ENCODE assay signal across 11 mouse cellular contexts in the genomic region with DNA sequence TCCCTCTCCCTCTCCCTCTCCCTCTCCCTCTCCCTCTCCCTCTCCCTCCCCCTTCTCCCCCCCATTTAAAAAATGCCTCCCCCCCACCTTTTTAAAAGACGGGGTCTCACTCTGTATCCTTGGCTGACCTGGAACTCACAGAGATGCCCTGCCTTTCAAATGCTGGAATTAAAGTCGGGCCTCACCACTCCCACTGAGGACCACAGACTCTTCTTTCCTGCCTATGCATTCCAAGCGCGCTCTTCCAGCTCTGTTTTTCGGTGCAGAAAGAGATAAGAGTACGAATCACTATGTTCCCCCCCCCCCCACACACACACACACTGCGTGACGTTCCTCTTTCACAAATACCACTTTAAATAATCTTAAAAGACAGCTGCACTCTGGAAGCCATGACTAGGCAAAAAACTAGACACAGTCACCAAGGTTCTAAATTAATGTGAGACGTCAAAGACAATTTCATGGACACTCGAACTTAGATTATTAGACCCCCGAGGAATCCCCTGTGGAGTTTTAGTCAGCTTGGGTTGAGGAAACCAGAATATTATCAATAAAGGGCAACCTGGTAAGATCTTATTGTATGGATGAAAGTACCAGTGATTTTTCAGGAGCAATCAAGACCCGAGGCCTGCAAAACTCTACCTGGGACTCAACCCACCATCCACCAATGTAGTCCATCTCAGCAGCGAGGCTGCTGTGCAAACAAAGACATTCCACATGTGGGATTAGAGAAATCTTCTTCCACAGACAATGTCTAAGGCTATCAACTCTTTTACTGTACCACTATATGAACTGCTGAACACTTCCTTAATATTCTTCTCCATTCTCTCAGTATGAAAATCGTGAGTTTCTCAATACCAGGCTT. TPM values are rescaled to one million over a fixed set of nuclear protein-coding genes. Genes with fewer than 3 reads are reported as not detected.
DNase-seq lines count a peak whose midpoint lies in the region; ATAC-seq and TF ChIP-seq lines count a peak whose summit lies in the region.
"Had no signal": no experiment of that assay in that cellular context is flagged by ENCODE, and none has a peak within 500 bp of the region (broad histone marks: within the 10 kb centered on the region; RNA-seq: fewer than 3 reads in every experiment).

No protein-coding gene starts in this region.

- no peak; the same call in none of the 2 replicates for TF ChIP-seq POLR2A in CH12.LX (IDR thresholded peaks at IDR 0.05; ENCODE audit: low read depth, low read length)

- H3K9me3 ChIP-seq in intestine, embryonic 15.5 days, result no peaks in the 10 kb centered on the region
- H3K9me3 ChIP-seq in intestine, embryonic 16.5 days (ENCODE audit: control insufficient read depth, low read length), result no peaks in the 10 kb centered on the region
- H3K9me3 ChIP-seq in CH12.LX (replicated peaks; ENCODE audit: low read length), result no peaks in the 10 kb centered on the region
- H3K9me3 ChIP-seq in embryonic facial prominence, embryonic 14.5 days (ENCODE audit: control insufficient read depth, low read length), result no peaks in the 10 kb centered on the region
- H3K9me3 ChIP-seq in liver, embryonic 16.5 days (replicated peaks; ENCODE audit: control insufficient read depth, low read length), result no peaks in the 10 kb centered on the region

- TF ChIP-seq EP300 in CH12.LX (IDR thresholded peaks at IDR 0.05; ENCODE audit: low read length), result no peak

- H3K4me2 ChIP-seq in intestine, embryonic 15.5 days (replicated peaks), result no peak overlapping the region
- H3K4me2 ChIP-seq in intestine, embryonic 16.5 days (ENCODE audit: low read depth, low read length), result no peak overlapping the region
- H3K4me2 ChIP-seq in CH12.LX (ENCODE audit: insufficient read depth, low read depth, poor library complexity, severe bottlenecking), result peak overlapping the region; percentile 66
- H3K4me2 ChIP-seq in embryonic facial prominence, embryonic 14.5 days (ENCODE audit: low read depth, low read length), result 0 out of 2 replicates have a peak overlapping the region, but pooled peaks have one; percentile 46
- peak overlapping the region; percentile 34; the same call in 1 of the 2 replicates for H3K4me2 ChIP-seq in liver, embryonic 16.5 days (ENCODE audit: low read depth, low read length)

- dilution Hi-C loops in CH12.LX (cut with MboI; ENCODE audit: extremely low pct_ligation_motif_present, extremely low pct_unique_long_range_greater_than_20kb, low sequenced_read_pairs), result no loop called here

- peaks cover 66% of the 10 kb centered on the region for H3K79me2 ChIP-seq in CH12.LX (replicated peaks; ENCODE audit: control insufficient read depth, extremely low read depth, insufficient read depth, poor library complexity, severe bottlenecking)

- H3K27me3 ChIP-seq in intestine, embryonic 15.5 days (replicated peaks), result no peaks in the 10 kb centered on the region
- no peaks in the 10 kb centered on the region for H3K27me3 ChIP-seq in intestine, embryonic 16.5 days (replicated peaks; ENCODE audit: control insufficient read depth, insufficient read depth, low read length)
- no peaks in the 10 kb centered on the region for H3K27me3 ChIP-seq in CH12.LX (replicated peaks)
- no peaks in the 10 kb centered on the region for H3K27me3 ChIP-seq in embryonic facial prominence, embryonic 14.5 days (replicated peaks; ENCODE audit: control insufficient read depth, insufficient read depth, low read length)
- H3K27me3 ChIP-seq in liver, embryonic 16.5 days (ENCODE audit: control insufficient read depth, insufficient read depth, low read depth, low read length), result no peaks in the 10 kb centered on the region

- in situ Hi-C loops in CH12.LX (cut with MboI; ENCODE audit: low pct_ligation_motif_present, low pct_unique_long_range_greater_than_20kb, low sequenced_read_pairs), result no loop called here

- no peaks in the 10 kb centered on the region for H3K36me3 ChIP-seq in intestine, embryonic 15.5 days
- H3K36me3 ChIP-seq in intestine, embryonic 16.5 days (ENCODE audit: control insufficient read depth, insufficient read depth, low read length), result no peaks in the 10 kb centered on the region
- H3K36me3 ChIP-seq in CH12.LX (replicated peaks in 1 of 2; ENCODE audit: control insufficient read depth in 1 of 2, insufficient read depth in 1 of 2, low read length in 1 of 2), result peaks cover 23 to 28% of the 10 kb centered on the region in 2 experiments
- H3K36me3 ChIP-seq in embryonic facial prominence, embryonic 14.5 days (ENCODE audit: control insufficient read depth, insufficient read depth, low read length), result no peaks in the 10 kb centered on the region
- H3K36me3 ChIP-seq in liver, embryonic 16.5 days (ENCODE audit: control insufficient read depth, insufficient read depth), result no peaks in the 10 kb centered on the region

- H3K4me1 ChIP-seq in intestine, embryonic 15.5 days (replicated peaks), result peaks cover 18% of the 10 kb centered on the region
- peaks cover 10% of the 10 kb centered on the region for H3K4me1 ChIP-seq in intestine, embryonic 16.5 days (ENCODE audit: control insufficient read depth, insufficient read depth, low read length)
- peaks cover 7 to 51% of the 10 kb centered on the region in 2 experiments for H3K4me1 ChIP-seq in CH12.LX (ENCODE audit: control insufficient read depth in 1 of 2, insufficient read depth in 2 of 2)
- H3K4me1 ChIP-seq in embryonic facial prominence, embryonic 14.5 days (ENCODE audit: control insufficient read depth, insufficient read depth, low read length), result peaks cover 28% of the 10 kb centered on the region
- peaks cover 18% of the 10 kb centered on the region for H3K4me1 ChIP-seq in liver, embryonic 16.5 days (ENCODE audit: control insufficient read depth, low read depth, low read length)

- H3K9ac ChIP-seq in intestine, embryonic 15.5 days, result no peak overlapping the region
- no peak overlapping the region for H3K9ac ChIP-seq in intestine, embryonic 16.5 days (ENCODE audit: low read depth, low read length)
- peak overlapping the region; percentile 90 for H3K9ac ChIP-seq in CH12.LX (ENCODE audit: insufficient read depth, low read depth)
- no peak overlapping the region for H3K9ac ChIP-seq in embryonic facial prominence, embryonic 14.5 days (ENCODE audit: low read depth, low read length)
- no peak overlapping the region; the same call in 1 of the 2 replicates for H3K9ac ChIP-seq in liver, embryonic 16.5 days (ENCODE audit: low read depth, low read length)

- peak overlapping the region; percentile 66; the same call in 1 of the 2 replicates for H3K27ac ChIP-seq in intestine, embryonic 15.5 days
- no peak overlapping the region for H3K27ac ChIP-seq in intestine, embryonic 16.5 days (ENCODE audit: low read length)
- peak overlapping the region; percentile 94 for H3K27ac ChIP-seq in CH12.LX (ENCODE audit: insufficient read depth, low read depth)
- peak overlapping the region; percentile 93 for H3K27ac ChIP-seq in embryonic facial prominence, embryonic 14.5 days (replicated peaks; ENCODE audit: low read depth, low read length)
- H3K27ac ChIP-seq in liver, embryonic 16.5 days (ENCODE audit: low read length), result peak overlapping the region; percentile 79

- DNase-seq in CH12.LX (ENCODE audit: extremely low read depth), result peak; percentile 45
- peak; percentile 34 for DNase-seq in embryonic facial prominence, embryonic 14.5 days (ENCODE audit: low spot score)
- no peak for DNase-seq in adrenal gland, postnatal 25 days
- DNase-seq: midbrain, embryonic 14.5 days; right cerebral cortex, postnatal 4 days had no signal

- ATAC-seq in intestine, embryonic 15.5 days, result no peak
- ATAC-seq in intestine, embryonic 16.5 days, result no peak
- ATAC-seq in embryonic facial prominence, embryonic 14.5 days (ENCODE audit: low read depth), result no peak
- ATAC-seq in liver, embryonic 16.5 days (ENCODE audit: low read depth), result peak; percentile 22; the same call in 1 of the 2 replicates
- ATAC-seq in erythroblast, adult 5-6 weeks (replicated peaks; ENCODE audit: low FRiP score, poor library complexity, severe bottlenecking), result no peak
- ATAC-seq in frontal cortex, adult (ENCODE audit: low TSS enrichment), result no peak

- TF ChIP-seq RAD21 in CH12.LX (IDR thresholded peaks at IDR 0.05; ENCODE audit: low read depth, low read length), result no peak

- WGBS in intestine, embryonic 15.5 days, result 69% methylated on average over 14 of the region's 14 CpGs
- 71% methylated on average over 14 of the region's 14 CpGs for WGBS in intestine, embryonic 16.5 days
- 67% methylated on average over 14 of the region's 14 CpGs for WGBS in embryonic facial prominence, embryonic 14.5 days
- WGBS in liver, embryonic 16.5 days (ENCODE audit: insufficient replicate concordance), result 14% methylated on average over 14 of the region's 14 CpGs

- no peak for TF ChIP-seq CTCF in CH12.LX (conservative IDR thresholded peaks at IDR 0.05 in 1 of 2, IDR thresholded peaks at IDR 0.05 in 1 of 2; ENCODE audit: low read depth in 2 of 2, low read length in 2 of 2)

- H3K4me3 ChIP-seq in intestine, embryonic 15.5 days (replicated peaks), result no peak overlapping the region
- H3K4me3 ChIP-seq in intestine, embryonic 16.5 days (ENCODE audit: low read length), result no peak overlapping the region
- peak overlapping the region; percentile 58 to 91 (median 70) for H3K4me3 ChIP-seq in CH12.LX (replicated peaks in 1 of 3; ENCODE audit: low read depth in 2 of 3, low read length in 2 of 3, poor library complexity in 1 of 3)
- H3K4me3 ChIP-seq in embryonic facial prominence, embryonic 14.5 days (ENCODE audit: low read depth, low read length), result no peak overlapping the region
- peak overlapping the region; percentile 40 for H3K4me3 ChIP-seq in liver, embryonic 16.5 days (ENCODE audit: low read depth, low read length)

RNA-seq across cellular contexts. Expression of gene Arhgdib, which starts 2.1 kb away (rescaled TPM):
- 44.5 and 47.8 TPM in 2 replicates for polyA plus RNA-seq in intestine, embryonic 15.5 days (2015; fragmentation: Nextera tagmentation; extraction: Ambion mirVana)
- 42.1 and 44.0 TPM in 2 replicates for polyA plus RNA-seq in intestine, embryonic 16.5 days (2015; fragmentation: Nextera tagmentation; extraction: Ambion mirVana)
- total RNA-seq in CH12.LX (2012; rRNA removed) (348 and 355 TPM in 2 replicates), CH12.LX (2014; rRNA removed) (297 and 321 TPM in 2 replicates)
- polyA plus RNA-seq in CH12.LX (2012; ENCODE audit: insufficient read length, low read depth), result 1,134 and 1,150 TPM in 2 replicates
- polyA plus RNA-seq in embryonic facial prominence, embryonic 14.5 days (2014; fragmentation: Nextera tagmentation; extraction: Ambion mirVana), result 117 and 118 TPM in 2 replicates
- 153 and 164 TPM in 2 replicates for polyA plus RNA-seq in liver, embryonic 16.5 days (2015; fragmentation: Nextera tagmentation; extraction: Ambion mirVana)
- total RNA-seq in erythroblast, adult 5-6 weeks (2015; ENCODE audit: low replicate concordance), result 1,174 and 1,226 TPM in 2 replicates
- total RNA-seq in erythroblast, adult 5-6 weeks (2017; ENCODE audit: low replicate concordance), result 299 and 335 TPM in 2 replicates
- 15.7 and 21.7 TPM in 2 replicates for total RNA-seq in adrenal gland, postnatal 25 days (2021)

RNA-seq across cellular contexts. Expression of gene Pde6h, which starts 15.9 kb away (rescaled TPM):
- polyA plus RNA-seq in intestine, embryonic 15.5 days (2015; fragmentation: Nextera tagmentation; extraction: Ambion mirVana), result not detected in 2 replicates
- polyA plus RNA-seq in intestine, embryonic 16.5 days (2015; fragmentation: Nextera tagmentation; extraction: Ambion mirVana), result 0.40 TPM in 1 of 2 replicates, not detected in the other
- total RNA-seq in CH12.LX (2012; rRNA removed) (0.04 TPM in 2 replicates), CH12.LX (2014; rRNA removed) (0.08 TPM in 1 of 2 replicates, not detected in the other)
- polyA plus RNA-seq in CH12.LX (2012; ENCODE audit: insufficient read length, low read depth), result 0.04 and 0.30 TPM in 2 replicates
- polyA plus RNA-seq in embryonic facial prominence, embryonic 14.5 days (2014; fragmentation: Nextera tagmentation; extraction: Ambion mirVana), result not detected in 2 replicates
- not detected in 2 replicates for polyA plus RNA-seq in liver, embryonic 16.5 days (2015; fragmentation: Nextera tagmentation; extraction: Ambion mirVana)
- not detected in 2 replicates for total RNA-seq in erythroblast, adult 5-6 weeks (2015; ENCODE audit: low replicate concordance)
- not detected in 2 replicates for total RNA-seq in erythroblast, adult 5-6 weeks (2017; ENCODE audit: low replicate concordance)
- 0.39 TPM in 1 of 2 replicates, not detected in the other for total RNA-seq in adrenal gland, postnatal 25 days (2021)
- polyA plus RNA-seq: midbrain, embryonic 14.5 days had no signal

RNA-seq across cellular contexts. Expression of gene Erp27, which starts 17.6 kb away (rescaled TPM):
- polyA plus RNA-seq in intestine, embryonic 15.5 days (2015; fragmentation: Nextera tagmentation; extraction: Ambion mirVana), result 14.6 and 37.0 TPM in 2 replicates
- 23.9 and 28.7 TPM in 2 replicates for polyA plus RNA-seq in intestine, embryonic 16.5 days (2015; fragmentation: Nextera tagmentation; extraction: Ambion mirVana)
- total RNA-seq in CH12.LX (2012; rRNA removed) (0.55 and 0.63 TPM in 2 replicates), CH12.LX (2014; rRNA removed) (0.43 TPM in 1 of 2 replicates, not detected in the other)
- 1.8 and 1.9 TPM in 2 replicates for polyA plus RNA-seq in CH12.LX (2012; ENCODE audit: insufficient read length, low read depth)
- 0.20 and 0.22 TPM in 2 replicates for polyA plus RNA-seq in embryonic facial prominence, embryonic 14.5 days (2014; fragmentation: Nextera tagmentation; extraction: Ambion mirVana)
- polyA plus RNA-seq in liver, embryonic 16.5 days (2015; fragmentation: Nextera tagmentation; extraction: Ambion mirVana), result 0.44 and 0.71 TPM in 2 replicates
- not detected in 2 replicates for total RNA-seq in erythroblast, adult 5-6 weeks (2015; ENCODE audit: low replicate concordance)
- total RNA-seq in erythroblast, adult 5-6 weeks (2017; ENCODE audit: low replicate concordance), result 0.34 TPM in 1 of 2 replicates, not detected in the other
- total RNA-seq in adrenal gland, postnatal 25 days (2021), result not detected in 2 replicates
- total RNA-seq: ES-E14 had no signal
- polyA plus RNA-seq: midbrain, embryonic 14.5 days had no signal

Comparison
In these comparisons a context has a peak if more than half of its experiments do, and no peak if none do; other contexts are left out.
1. H3K4me2 ChIP-seq: peak in CH12.LX (single experiment), embryonic facial prominence, embryonic 14.5 days (single experiment) and liver, embryonic 16.5 days (single experiment); none in intestine, embryonic 15.5 days (single experiment) and intestine, embryonic 16.5 days (single experiment).
2. H3K4me3 ChIP-seq: peak in CH12.LX (3 of 3) and liver, embryonic 16.5 days (single experiment); none in intestine, embryonic 15.5 days (single experiment), intestine, embryonic 16.5 days (single experiment) and embryonic facial prominence, embryonic 14.5 days (single experiment).